Mouse (Mus musculus): ENCODE results near the gene Magea6. TPM values are rescaled to one million over a fixed set of nuclear protein-coding genes. Genes with fewer than 3 reads are reported as not detected.

Gene Magea6
- polyA plus RNA-seq (2014; fragmentation: Illumina TruSeq; extraction: RNeasy Lipid Tissue Mini Kit (QIAGEN cat#74804); ENCODE audit: low read depth, low replicate concordance), result not detected

DNA sequence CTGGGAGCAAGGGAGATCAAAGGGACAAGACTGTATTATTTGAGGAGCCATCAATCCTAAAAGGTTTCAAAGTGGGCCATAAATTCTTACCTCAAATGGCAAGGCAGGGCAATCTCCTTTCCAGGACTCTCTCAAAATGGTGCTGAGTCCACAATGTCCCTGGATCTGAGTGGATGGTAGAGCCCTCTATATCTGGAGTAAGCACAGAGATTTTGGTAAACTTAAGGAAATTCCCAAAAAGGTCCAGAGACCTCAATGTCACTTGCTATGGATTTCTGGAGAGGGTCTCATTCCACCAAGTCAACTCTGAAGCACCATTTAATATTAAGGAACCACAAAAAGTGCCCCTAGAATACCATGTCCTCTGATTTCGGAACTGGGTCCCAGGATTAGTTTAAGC lies at the start of gene Magea6:
Gene Magea6 (minus strand): TSS at position 101 of the 400 bp plus-strand sequence.

DNA sequence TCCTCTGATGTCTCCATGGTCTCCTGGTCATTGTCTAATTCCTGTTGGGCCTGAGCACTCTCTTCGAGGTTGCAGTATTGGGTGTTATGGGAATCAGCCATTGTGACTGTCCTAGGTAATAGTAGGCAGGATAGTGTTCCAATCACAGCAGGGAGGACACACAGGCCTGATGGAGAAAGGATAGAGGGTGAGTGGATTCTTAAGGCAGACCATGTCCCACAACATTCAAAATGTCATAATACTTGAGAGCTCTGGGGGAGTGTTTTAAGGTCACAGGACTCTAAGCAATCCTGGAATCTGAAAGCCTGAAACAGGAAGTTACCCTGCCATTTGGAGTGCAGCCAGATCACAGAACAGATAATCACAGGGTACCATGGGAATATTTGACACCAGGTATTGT lies 13.6 kb upstream of the Magea6 start, which contains the start of gene Magea3:
Gene Magea3 (minus strand): TSS at position 101 of the 400 bp plus-strand sequence.

DNA sequence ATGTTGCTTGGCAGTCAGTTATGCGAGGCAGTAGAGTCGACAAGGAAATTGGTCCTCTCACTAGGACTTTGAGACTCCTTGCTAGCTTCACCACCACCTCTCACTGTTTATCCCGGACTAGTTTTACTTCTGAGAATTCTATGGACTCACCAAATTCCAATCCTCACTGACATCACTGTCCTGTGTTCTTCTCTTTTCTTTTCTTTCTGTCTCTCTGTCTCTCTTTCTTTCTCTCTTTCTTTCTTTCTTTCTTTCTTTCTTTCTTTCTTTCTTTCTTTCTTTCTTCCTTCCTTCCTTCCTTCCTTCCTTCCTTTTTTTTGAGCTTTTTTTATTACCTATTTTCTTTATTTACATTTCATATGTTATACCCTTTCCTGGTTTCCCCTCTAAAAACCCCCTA lies 45.6 kb downstream of the Magea6 start, which contains the start of gene Cldn34b1:
Gene Cldn34b1 (minus strand): TSS at position 101 of the 400 bp plus-strand sequence.

Other genes with a start within 250 kb of the Magea6 start
- not detected for gene Cldn34b1, start 45.7 kb downstream of the Magea6 start, polyA plus RNA-seq (2014; fragmentation: Illumina TruSeq; extraction: RNeasy Lipid Tissue Mini Kit (QIAGEN cat#74804); ENCODE audit: low read depth, low replicate concordance)
- not detected for gene Magea3, start 13.5 kb upstream of the Magea6 start, polyA plus RNA-seq (2014; fragmentation: Illumina TruSeq; extraction: RNeasy Lipid Tissue Mini Kit (QIAGEN cat#74804); ENCODE audit: low read depth, low replicate concordance)
- not detected for gene Magea8, start 59.9 kb upstream of the Magea6 start, polyA plus RNA-seq (2014; fragmentation: Illumina TruSeq; extraction: RNeasy Lipid Tissue Mini Kit (QIAGEN cat#74804); ENCODE audit: low read depth, low replicate concordance)
- gene Magea5, start 127.2 kb upstream of the Magea6 start, polyA plus RNA-seq (2014; fragmentation: Illumina TruSeq; extraction: RNeasy Lipid Tissue Mini Kit (QIAGEN cat#74804); ENCODE audit: low read depth, low replicate concordance), result not detected
- not detected for gene Magea1, start 153.8 kb upstream of the Magea6 start, polyA plus RNA-seq (2014; fragmentation: Illumina TruSeq; extraction: RNeasy Lipid Tissue Mini Kit (QIAGEN cat#74804); ENCODE audit: low read depth, low replicate concordance)
- gene Magea2, start 157.7 kb upstream of the Magea6 start, polyA plus RNA-seq (2014; fragmentation: Illumina TruSeq; extraction: RNeasy Lipid Tissue Mini Kit (QIAGEN cat#74804); ENCODE audit: low read depth, low replicate concordance), result not detected
- not detected for gene Cldn34b2, start 192.4 kb upstream of the Magea6 start, polyA plus RNA-seq (2014; fragmentation: Illumina TruSeq; extraction: RNeasy Lipid Tissue Mini Kit (QIAGEN cat#74804); ENCODE audit: low read depth, low replicate concordance)